Mouse (Mus musculus): Measurements from ENCODE around the gene Syde2. TPM values are rescaled to one million over a fixed set of nuclear protein-coding genes. Genes with fewer than 3 reads are reported as not detected.
"Not testable (repeated sequence)": the region's sequence is repeated elsewhere in the genome, so short reads cannot be mapped to it uniquely, and the experiment has no call there.

Syde2 gene
- polyA plus RNA-seq, 1 experiment from 2014 or later = 10.2 TPM

DNA sequence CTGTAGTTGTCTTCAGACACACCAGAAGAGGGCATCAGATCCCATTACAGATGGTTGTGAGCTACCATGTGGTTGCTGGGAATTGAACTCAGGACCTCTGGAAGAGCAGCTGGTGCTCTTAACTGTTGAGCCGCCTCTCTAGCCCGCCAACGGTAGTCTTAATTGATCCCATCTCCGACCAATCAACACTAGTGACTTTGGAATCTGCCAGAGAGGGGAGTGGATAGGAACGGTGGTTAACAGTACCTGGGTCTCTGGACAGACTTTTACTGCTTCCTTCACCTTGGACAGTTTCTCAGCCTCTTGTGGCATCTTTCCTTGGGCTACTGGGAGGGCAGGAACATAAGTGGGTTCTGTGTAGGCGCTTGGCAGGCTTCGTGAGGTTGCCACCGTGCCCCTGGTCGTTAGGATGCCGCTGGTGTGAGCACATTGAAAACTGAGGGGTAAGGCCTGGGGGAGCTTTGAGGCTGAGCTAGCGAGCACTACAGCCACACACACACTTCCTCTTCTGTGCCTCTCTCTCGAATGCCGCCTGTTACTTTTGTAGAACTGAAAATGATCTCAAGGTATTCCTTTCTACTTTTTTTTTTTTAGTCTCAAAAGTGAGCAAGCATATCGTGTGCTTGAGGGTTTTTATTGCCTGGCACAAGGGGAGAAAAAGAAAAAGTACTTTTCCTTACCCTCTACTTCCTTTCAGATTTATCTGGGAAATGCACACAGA is 6.0 kb downstream of the Syde2 start:
- Histone ChIP-seq H3K36me3 (ENCODE audit: control insufficient read depth, insufficient read depth) (peaks cover 5% of the 10 kb centered on the region), H3K27me3 (ENCODE audit: control insufficient read depth, insufficient read depth, low read length) (no peaks in the 10 kb centered on the region), H3K4me2 (ENCODE audit: low read depth, low read length) (peak overlapping the region; percentile 64), H3K4me1 (ENCODE audit: control insufficient read depth, insufficient read depth, low read length) (peaks cover 25% of the 10 kb centered on the region), H3K9ac (ENCODE audit: low read length) (no peak overlapping the region), H3K4me3 (ENCODE audit: low read length) (peak overlapping the region; percentile 10; the same call in 1 of the 2 replicates), H3K9me3 (replicated peaks; ENCODE audit: control insufficient read depth, low read length) (no peaks in the 10 kb centered on the region), H3K27ac (ENCODE audit: low read length) (peak overlapping the region; percentile 69; the same call in 1 of the 2 replicates)
- 65% methylated on average over 14 of the region's 14 CpGs for WGBS
- no peak for ATAC-seq (replicated peaks; ENCODE audit: extremely low read depth, insufficient read depth, low FRiP score)

DNA sequence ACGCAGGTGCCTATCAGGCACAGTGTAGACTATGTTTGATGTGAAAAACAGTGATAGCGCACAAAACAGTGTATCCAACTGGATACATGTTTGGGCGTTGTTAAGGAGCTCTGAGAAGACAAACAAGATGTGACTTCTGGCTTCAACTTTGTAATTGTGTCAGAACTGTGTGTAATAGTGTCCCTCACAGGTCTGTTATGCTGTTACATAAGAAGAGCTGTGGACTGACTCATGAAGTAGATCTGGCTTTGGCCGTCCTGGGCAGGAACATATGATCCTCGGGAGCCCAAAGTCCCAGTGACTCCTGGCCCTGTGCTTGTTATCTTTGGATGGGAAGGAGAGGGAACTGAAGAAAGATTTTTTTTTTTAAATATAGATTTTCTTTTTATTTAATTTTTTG is 7.8 kb downstream of the Syde2 start:
- ATAC-seq (replicated peaks; ENCODE audit: extremely low read depth, insufficient read depth, low FRiP score) = no peak
- H3K9me3 ChIP-seq (replicated peaks; ENCODE audit: control insufficient read depth, low read length) = no peaks in the 10 kb centered on the region

DNA sequence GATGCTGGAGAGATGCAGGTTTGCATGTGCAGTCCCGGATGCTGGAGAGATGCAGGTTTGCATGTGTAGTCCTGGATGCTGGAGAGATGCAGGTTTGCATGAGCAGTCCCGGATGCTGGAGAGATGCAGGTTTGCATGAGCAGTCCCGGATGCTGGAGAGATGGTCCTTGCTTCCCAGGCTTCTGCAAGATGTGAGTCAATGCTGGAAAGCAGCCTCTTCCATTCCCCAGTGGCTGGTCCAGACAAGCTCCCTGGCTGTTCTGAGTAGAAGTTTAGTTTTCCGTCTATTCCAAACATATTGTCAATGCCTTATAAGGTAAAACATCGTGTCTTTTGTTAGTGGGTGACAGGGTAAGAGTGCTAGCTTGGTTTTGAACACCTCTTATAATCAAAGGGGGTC is 8.9 kb downstream of the Syde2 start:
- H3K9ac ChIP-seq (ENCODE audit: low read length); H3K4me2 ChIP-seq (ENCODE audit: low read depth, low read length); ATAC-seq (replicated peaks; ENCODE audit: extremely low read depth, insufficient read depth, low FRiP score); H3K27ac ChIP-seq (ENCODE audit: low read length); H3K9me3 ChIP-seq (replicated peaks; ENCODE audit: control insufficient read depth, low read length); H3K4me3 ChIP-seq (ENCODE audit: low read length); H3K27me3 ChIP-seq (ENCODE audit: control insufficient read depth, insufficient read depth, low read length): not testable (repeated sequence)
- 74% methylated on average over 5 of the region's 5 CpGs for WGBS
- peaks cover 21% of the 10 kb centered on the region for H3K36me3 ChIP-seq (ENCODE audit: control insufficient read depth, insufficient read depth)
- H3K4me1 ChIP-seq (ENCODE audit: control insufficient read depth, insufficient read depth, low read length) = peaks cover 25% of the 10 kb centered on the region

More for the DNA sequence above, 7.8 kb downstream of the Syde2 start:
- Histone ChIP-seq H3K4me1 (ENCODE audit: control insufficient read depth, insufficient read depth, low read length) (peaks cover 25% of the 10 kb centered on the region), H3K27me3 (ENCODE audit: control insufficient read depth, insufficient read depth, low read length) (no peaks in the 10 kb centered on the region), H3K4me3 (ENCODE audit: low read length) (no peak overlapping the region), H3K4me2 (ENCODE audit: low read depth, low read length) (no peak overlapping the region), H3K27ac (ENCODE audit: low read length) (no peak overlapping the region), H3K9ac (ENCODE audit: low read length) (no peak overlapping the region), H3K36me3 (ENCODE audit: control insufficient read depth, insufficient read depth) (peaks cover 14% of the 10 kb centered on the region)
- WGBS = 65% methylated on average over 5 of the region's 5 CpGs

DNA sequence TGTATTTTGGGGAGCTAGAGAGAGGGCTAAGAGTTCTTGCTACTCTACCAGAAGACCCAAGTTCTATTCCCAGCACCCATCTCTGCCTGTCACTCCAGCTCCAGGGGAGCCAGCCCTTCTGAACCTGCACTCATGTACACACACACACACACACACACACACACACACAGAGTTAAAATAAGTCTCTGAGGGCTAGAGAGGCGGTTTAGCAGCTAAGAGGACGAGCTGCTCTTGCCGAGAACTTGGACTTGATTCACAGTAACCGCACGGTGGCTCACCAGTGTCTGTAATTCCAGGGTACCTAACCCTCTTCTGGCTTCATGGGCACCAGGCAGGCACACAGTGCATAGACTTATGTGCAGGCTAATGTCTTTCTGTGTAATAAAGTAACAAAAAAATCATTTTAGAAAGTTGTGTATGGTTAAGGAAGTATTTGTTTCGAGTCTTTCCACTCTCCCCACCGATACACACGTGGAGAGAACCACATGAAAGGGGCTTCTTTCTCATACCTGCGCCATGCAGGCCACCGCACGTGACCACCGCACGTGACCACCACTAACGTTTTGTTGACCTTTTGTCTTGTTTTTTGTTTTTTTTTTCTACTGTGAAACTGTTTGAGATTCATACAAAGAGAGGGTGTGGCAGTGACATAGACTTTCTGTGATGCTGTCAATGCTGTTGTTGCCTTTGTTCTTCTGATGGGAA is 16.8 kb downstream of the Syde2 start:
- Histone ChIP-seq H3K9ac (ENCODE audit: low read length) (no peak overlapping the region), H3K4me1 (ENCODE audit: control insufficient read depth, insufficient read depth, low read length) (no peaks in the 10 kb centered on the region), H3K4me2 (ENCODE audit: low read depth, low read length) (no peak overlapping the region), H3K36me3 (ENCODE audit: control insufficient read depth, insufficient read depth) (peaks cover 34% of the 10 kb centered on the region), H3K27ac (ENCODE audit: low read length) (no peak overlapping the region), H3K9me3 (replicated peaks; ENCODE audit: control insufficient read depth, low read length) (no peaks in the 10 kb centered on the region), H3K27me3 (ENCODE audit: control insufficient read depth, insufficient read depth, low read length) (no peaks in the 10 kb centered on the region), H3K4me3 (ENCODE audit: low read length) (no peak overlapping the region)
- WGBS = 86% methylated on average over 14 of the region's 14 CpGs
- ATAC-seq (replicated peaks; ENCODE audit: extremely low read depth, insufficient read depth, low FRiP score) = no peak

DNA sequence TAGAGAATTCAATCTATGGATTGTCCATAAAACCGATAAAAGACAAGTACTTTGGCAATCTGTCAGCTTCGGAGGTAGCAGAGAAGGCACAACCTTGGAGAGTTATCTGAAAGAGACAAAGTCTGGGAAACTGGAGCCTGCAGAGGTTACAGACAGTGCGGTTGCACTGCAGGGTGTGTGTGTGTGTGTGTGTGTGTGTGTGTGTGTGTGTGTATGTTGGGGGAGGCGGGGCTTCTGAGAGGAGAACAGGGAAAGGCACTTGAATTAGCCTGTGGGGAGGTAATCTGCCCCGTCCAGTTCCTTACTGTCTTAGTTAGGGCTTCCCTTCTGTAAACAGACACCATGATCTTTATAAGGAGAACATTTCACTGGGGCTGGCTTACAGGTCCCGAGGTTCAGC is 20.2 kb downstream of the Syde2 start:
- Histone ChIP-seq H3K4me3 (ENCODE audit: low read length) (no peak overlapping the region), H3K4me2 (ENCODE audit: low read depth, low read length) (no peak overlapping the region), H3K9me3 (replicated peaks; ENCODE audit: control insufficient read depth, low read length) (no peaks in the 10 kb centered on the region), H3K27ac (ENCODE audit: low read length) (no peak overlapping the region), H3K4me1 (ENCODE audit: control insufficient read depth, insufficient read depth, low read length) (peaks cover 7% of the 10 kb centered on the region), H3K27me3 (ENCODE audit: control insufficient read depth, insufficient read depth, low read length) (no peaks in the 10 kb centered on the region), H3K9ac (ENCODE audit: low read length) (no peak overlapping the region), H3K36me3 (ENCODE audit: control insufficient read depth, insufficient read depth) (peaks cover 14% of the 10 kb centered on the region)
- 60% methylated on average over 6 of the region's 6 CpGs for WGBS
- peak; percentile 38; the same call in 1 of the 2 replicates for ATAC-seq (replicated peaks; ENCODE audit: extremely low read depth, insufficient read depth, low FRiP score)

DNA sequence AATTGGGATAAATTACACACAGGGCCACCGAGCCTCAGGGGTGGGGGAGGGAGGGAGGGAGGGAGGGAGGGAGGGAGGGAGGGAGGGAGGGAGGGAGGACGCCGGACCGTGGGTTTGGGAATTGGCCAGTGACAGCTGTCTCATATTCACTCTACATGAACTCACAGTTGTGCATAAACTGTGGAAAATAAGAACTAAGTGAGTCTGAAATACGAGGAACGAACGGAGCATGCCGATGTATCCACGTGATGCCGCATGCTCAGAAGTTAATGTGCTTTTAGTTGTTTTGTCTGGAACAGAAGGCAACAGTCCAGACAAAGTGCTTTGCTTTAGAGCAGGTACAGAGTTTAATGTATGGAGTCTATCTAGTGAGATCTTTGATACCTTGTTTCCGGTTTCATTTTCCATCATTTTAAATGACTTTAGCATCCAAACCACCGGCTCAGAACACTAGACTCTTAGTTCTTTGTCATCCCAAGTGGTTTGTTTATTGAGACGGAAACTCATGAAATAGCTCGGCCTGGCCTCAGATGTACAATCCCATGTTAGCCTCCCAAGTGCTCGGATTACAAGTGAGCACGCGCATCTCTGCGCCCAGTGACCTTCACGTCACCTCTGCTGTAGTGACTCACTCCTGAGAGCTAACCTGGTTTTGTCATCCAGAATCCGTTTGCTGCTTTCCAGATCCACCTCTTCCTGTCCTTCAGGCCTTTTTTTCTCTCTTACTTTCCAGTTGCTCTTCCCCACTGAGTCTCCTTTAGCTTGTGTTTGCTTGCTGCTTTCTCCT is 22.4 kb downstream of the Syde2 start:
- H3K4me3 ChIP-seq (ENCODE audit: low read length) = no peak overlapping the region
- peak overlapping the region; percentile 84 for H3K27ac ChIP-seq (ENCODE audit: low read length)
- H3K4me2 ChIP-seq (ENCODE audit: low read depth, low read length) = no peak overlapping the region
- peaks cover 21% of the 10 kb centered on the region for H3K36me3 ChIP-seq (ENCODE audit: control insufficient read depth, insufficient read depth)
- H3K9ac ChIP-seq (ENCODE audit: low read length) = peak overlapping the region; percentile 39; the same call in 1 of the 2 replicates
- WGBS = 50% methylated on average over 19 of the region's 20 CpGs
- H3K27me3 ChIP-seq (ENCODE audit: control insufficient read depth, insufficient read depth, low read length) = no peaks in the 10 kb centered on the region
- ATAC-seq (replicated peaks; ENCODE audit: extremely low read depth, insufficient read depth, low FRiP score) = peak; percentile 52
- no peaks in the 10 kb centered on the region for H3K9me3 ChIP-seq (replicated peaks; ENCODE audit: control insufficient read depth, low read length)
- H3K4me1 ChIP-seq (ENCODE audit: control insufficient read depth, insufficient read depth, low read length) = peaks cover 7% of the 10 kb centered on the region

DNA sequence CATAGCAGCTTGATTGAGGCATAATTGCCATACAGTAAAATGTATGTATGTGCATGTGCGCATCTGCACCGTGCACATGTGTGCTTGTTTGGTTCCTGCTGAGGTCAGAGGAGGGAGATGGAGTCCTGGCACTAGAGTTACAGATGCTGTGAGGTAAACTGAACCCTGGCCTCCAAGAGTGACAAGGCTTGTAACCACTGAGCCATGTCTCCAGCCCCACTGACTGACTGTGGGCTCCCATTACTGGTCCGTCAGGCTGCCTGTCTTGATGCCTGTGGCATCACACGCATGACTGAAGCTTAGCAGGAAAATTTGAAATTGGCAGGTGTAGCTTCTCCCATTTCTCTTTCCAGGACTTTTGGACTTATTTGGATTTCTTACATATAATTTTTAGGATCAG is 23.1 kb downstream of the Syde2 start:
- Histone ChIP-seq H3K9me3 (replicated peaks; ENCODE audit: control insufficient read depth, low read length) (no peaks in the 10 kb centered on the region), H3K4me1 (ENCODE audit: control insufficient read depth, insufficient read depth, low read length) (peaks cover 7% of the 10 kb centered on the region), H3K36me3 (ENCODE audit: control insufficient read depth, insufficient read depth) (peaks cover 26% of the 10 kb centered on the region), H3K27me3 (ENCODE audit: control insufficient read depth, insufficient read depth, low read length) (no peaks in the 10 kb centered on the region), H3K4me3 (ENCODE audit: low read length) (no peak overlapping the region), H3K27ac (ENCODE audit: low read length) (peak overlapping the region; percentile 84), H3K4me2 (ENCODE audit: low read depth, low read length) (no peak overlapping the region), H3K9ac (ENCODE audit: low read length) (no peak overlapping the region; the same call in 1 of the 2 replicates)
- 84% methylated on average over 4 of the region's 4 CpGs for WGBS
- ATAC-seq (replicated peaks; ENCODE audit: extremely low read depth, insufficient read depth, low FRiP score) = no peak

DNA sequence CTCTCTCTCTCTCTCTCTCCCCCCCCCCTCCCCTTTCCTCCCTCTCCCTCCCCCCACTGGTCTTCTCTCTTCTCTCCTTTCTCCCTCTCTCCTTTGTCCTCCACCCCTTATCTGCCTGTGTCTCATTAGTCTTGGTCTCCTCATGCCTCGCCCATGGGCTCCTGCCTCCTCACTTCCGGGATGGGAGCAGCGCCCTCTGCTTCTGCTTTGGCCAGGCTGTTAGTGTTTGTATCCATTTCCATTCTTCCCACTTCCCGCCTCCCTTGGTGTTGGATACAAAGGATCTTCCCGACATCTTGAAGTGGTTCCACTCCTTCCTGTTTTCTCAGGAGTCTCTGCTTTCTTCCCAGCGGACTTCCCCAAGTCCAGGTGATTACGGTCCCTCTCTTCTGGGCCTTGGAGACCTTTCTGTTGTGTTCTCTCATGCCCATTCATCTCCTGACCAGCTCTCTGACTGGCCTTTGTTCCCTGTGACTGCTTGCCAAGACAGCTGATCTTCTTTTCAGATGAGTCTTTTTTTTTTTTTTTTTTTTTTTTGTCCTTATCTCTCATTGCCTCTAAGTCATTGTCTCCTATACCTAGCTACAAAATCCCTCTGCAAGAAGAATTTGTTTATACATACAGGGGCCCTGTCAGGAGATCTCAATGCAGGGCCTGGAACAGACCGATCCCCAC is 24.0 kb downstream of the Syde2 start:
- Histone ChIP-seq H3K4me1 (ENCODE audit: control insufficient read depth, insufficient read depth, low read length) (peaks cover 7% of the 10 kb centered on the region), H3K9me3 (replicated peaks; ENCODE audit: control insufficient read depth, low read length) (no peaks in the 10 kb centered on the region), H3K27me3 (ENCODE audit: control insufficient read depth, insufficient read depth, low read length) (no peaks in the 10 kb centered on the region), H3K9ac (ENCODE audit: low read length) (no peak overlapping the region), H3K4me2 (ENCODE audit: low read depth, low read length) (no peak overlapping the region), H3K4me3 (ENCODE audit: low read length) (no peak overlapping the region), H3K36me3 (ENCODE audit: control insufficient read depth, insufficient read depth) (peaks cover 33% of the 10 kb centered on the region), H3K27ac (ENCODE audit: low read length) (no peak overlapping the region)
- no peak for ATAC-seq (replicated peaks; ENCODE audit: extremely low read depth, insufficient read depth, low FRiP score)
- WGBS = 65% methylated on average over 8 of the region's 8 CpGs

Data from heart, embryonic 16.5 days (tissue).